Mouse (Mus musculus) bone marrow, adult 2 months (tissue): ENCODE measurements around the gene Zcwpw1.
A peak's percentile ranks its signal among the peaks of the same experiment; 100 is the strongest.

Experiments
- CTCF ChIP-seq: fragments of 200-500 bp; IDR thresholded peaks from 2 replicates; pipeline ENCODE4 v1.5.1; 2011; ENCODE audit warnings: low read length, control low read depth; ENCODE audit not compliant: control insufficient read depth, insufficient read depth
- POLR2A ChIP-seq: fragments of 200-500 bp; IDR thresholded peaks from 2 replicates; pipeline ENCODE4 v1.6.1; 2011; ENCODE audit warnings: low read depth, mild to moderate bottlenecking, control low read depth, low read length, borderline replicate concordance; ENCODE audit not compliant: control insufficient read depth

- peak; percentile 95 for TF ChIP-seq CTCF
- peak; percentile 36; the same call in 1 of the 2 replicates for TF ChIP-seq POLR2A
These were observed 27.6 kb upstream of the Zcwpw1 start for GRCm38 (mm10) chr5:137759971-137760412.
